Mouse (Mus musculus) liver, adult 2 months (tissue): ENCODE measurements around the gene Loxl3. TPM values are rescaled to one million over a fixed set of nuclear protein-coding genes. Genes with fewer than 3 reads are reported as not detected.

Source experiments
- DNase-seq: peaks from one replicate; pipeline ENCODE4 v3.0.0-alpha.2; 2011; ENCODE audit warnings: low read depth, low spot score; ENCODE audit errors: extremely low read depth
- H3K27ac ChIP-seq: fragments of 200-500 bp; replicated peaks from 2 replicates; pipeline ENCODE4 v1.5.1; 2012; ENCODE audit warnings: low read depth, mild to moderate bottlenecking, control low read depth, inconsistent platforms, low read length; ENCODE audit not compliant: insufficient read depth
- H3K27me3 ChIP-seq: fragments of 200-500 bp; 2 replicates; pipeline ENCODE4 v1.6.1; 2012; ENCODE audit warnings: mild to moderate bottlenecking, moderate library complexity, low read length, inconsistent platforms; ENCODE audit not compliant: control insufficient read depth, insufficient read depth
- H3K36me3 ChIP-seq: fragments of 200-500 bp; 2 replicates; pipeline ENCODE4 v1.6.1; 2012; ENCODE audit warnings: low read length, inconsistent platforms; ENCODE audit not compliant: control insufficient read depth, insufficient read depth
- H3K4me1 ChIP-seq: fragments of 200-500 bp; 2 replicates; pipeline ENCODE4 v1.6.1; 2011; ENCODE audit warnings: low read length; ENCODE audit not compliant: control insufficient read depth, insufficient read depth
- H3K4me3 ChIP-seq: fragments of 200-500 bp; 2 replicates; pipeline ENCODE4 v1.5.1; 2011; ENCODE audit warnings: low read depth, mild to moderate bottlenecking, control low read depth, low read length, moderate library complexity; ENCODE audit not compliant: insufficient read depth
- H3K79me2 ChIP-seq: fragments of 200-500 bp; 2 replicates; pipeline ENCODE4 v1.6.1; 2012; ENCODE audit warnings: inconsistent platforms, mild to moderate bottlenecking, low read length, moderate library complexity; ENCODE audit not compliant: control insufficient read depth, insufficient read depth
- H3K9ac ChIP-seq: fragments of 200-500 bp; 2 replicates; pipeline ENCODE4 v1.6.1; 2012; ENCODE audit warnings: low read depth, mild to moderate bottlenecking, control low read depth, inconsistent platforms, low read length
- CTCF ChIP-seq: fragments of 200-500 bp; IDR thresholded peaks from 2 replicates; pipeline ENCODE4 v1.5.1; 2011; ENCODE audit warnings: low read depth, low read length, control low read depth
- POLR2A ChIP-seq: fragments of 200-500 bp; IDR thresholded peaks from 2 replicates; pipeline ENCODE4 v1.6.1; 2011; ENCODE audit warnings: low read length, control low read depth; ENCODE audit not compliant: insufficient read depth; ENCODE audit errors: extremely low read depth
- WGBS: fragments of 180-500 bp; shearing (Covaris S2); methylation state at CpG from one replicate; pipeline ENCODE4 v1.1.7; 2018; 5-methylcytosine and 5-hydroxymethylcytosine counted together
- polyA plus RNA-seq: library from polyadenylated mRNA; depleted of rRNA; stranded (reverse); fragments of >200 nt; gene quantifications from 2 replicates; pipeline ENCODE4 v1.2.3, GENCODE M21; 2012
- total RNA-seq: library from RNA; depleted of rRNA; stranded (reverse); fragments of >200 nt; gene quantifications from 2 replicates; pipeline ENCODE4 v1.2.3, GENCODE M21; 2014

Gene Loxl3
- total and polyA plus RNA-seq, 2 experiments, result 1.1 to 1.3 TPM

DNA sequence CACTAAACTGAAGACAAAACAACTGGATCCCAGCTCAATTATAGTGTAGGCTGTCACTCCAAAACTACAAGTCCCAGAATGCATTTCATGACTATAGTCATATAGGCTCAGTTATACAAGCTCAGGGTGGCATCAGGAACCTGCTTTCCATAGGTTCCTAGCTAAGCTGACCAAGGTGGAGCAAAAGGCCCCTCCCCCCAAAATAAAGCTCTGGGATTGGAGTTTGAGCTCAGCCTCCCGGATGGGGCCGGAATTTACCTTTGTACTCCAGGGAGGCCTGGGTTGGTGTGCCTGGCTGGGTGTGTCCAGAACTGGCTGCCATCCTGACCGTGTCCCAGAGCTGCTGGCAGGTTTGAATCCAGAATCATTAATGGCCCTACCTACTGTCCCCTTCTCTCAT, 23.8 kb downstream of the Loxl3 start, which contains the start of gene Dqx1:
Gene Dqx1, plus strand, starts transcription at position 55 of the 400 bp plus-strand sequence.
- peak within 1 kb of the TSS; percentile 1; the same call in 1 of the 2 replicates for H3K4me3 ChIP-seq
- H3K9ac ChIP-seq, result no peak within 1 kb of the TSS; the same call in 1 of the 2 replicates
- H3K27me3 ChIP-seq, result no peaks in the 10 kb centered on the region
- 0 out of 2 replicates have a peak, but pooled peaks have one; percentile 25 for TF ChIP-seq POLR2A
- TF ChIP-seq CTCF, result no peak
- peaks cover 8% of the 10 kb centered on the region for H3K36me3 ChIP-seq
- H3K27ac ChIP-seq, result peak within 1 kb of the TSS; percentile 40
- 14% methylated on average over 3 of the region's 3 CpGs for WGBS
- DNase-seq, result peak; percentile 85
- peaks cover 17% of the 10 kb centered on the region; the same call in 1 of the 2 replicates for H3K79me2 ChIP-seq
- peaks cover 17% of the 10 kb centered on the region for H3K4me1 ChIP-seq

DNA sequence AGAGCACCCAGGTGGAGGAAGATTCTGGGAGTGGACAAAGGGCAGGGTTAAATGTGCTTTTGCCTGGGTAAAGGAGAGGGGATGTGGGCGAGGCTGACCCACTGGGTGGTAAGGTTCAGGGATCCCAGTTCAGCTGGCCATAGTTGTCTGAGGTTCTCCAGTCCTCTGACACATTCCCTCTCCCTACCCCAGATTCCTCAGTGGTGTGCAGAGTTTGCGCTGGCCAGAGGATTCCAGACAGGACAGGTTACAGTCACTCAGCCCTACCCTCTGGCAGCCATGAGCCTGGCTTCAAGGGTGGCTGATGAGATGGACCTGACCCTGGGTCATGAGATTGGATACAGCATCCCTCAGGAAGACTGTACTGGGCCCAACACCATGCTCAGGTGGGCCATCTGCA, 24.8 kb downstream of the Loxl3 start:
- Histone ChIP-seq H3K27me3 (no peaks in the 10 kb centered on the region), H3K9ac (no peak overlapping the region), H3K4me3 (no peak overlapping the region), H3K79me2 (peaks cover 14% of the 10 kb centered on the region; the same call in 1 of the 2 replicates), H3K27ac (peak overlapping the region; percentile 40; the same call in 1 of the 2 replicates), H3K36me3 (peaks cover 8% of the 10 kb centered on the region), H3K4me1 (peaks cover 12% of the 10 kb centered on the region)
- TF ChIP-seq POLR2A (no peak), CTCF (no peak)
- DNase-seq, result no peak
- 92% methylated on average over 2 of the region's 2 CpGs for WGBS

GRCm38 (mm10) chr6:83065995-83066394, 32.0 kb downstream of the Loxl3 start:
- 82% methylated on average over 8 of the region's 8 CpGs for WGBS

GRCm38 (mm10) chr6:83066441-83066840, 32.5 kb downstream of the Loxl3 start:
- Histone ChIP-seq H3K36me3 (no peaks in the 10 kb centered on the region), H3K4me3 (no peak overlapping the region), H3K27ac (no peak overlapping the region), H3K79me2 (no peaks in the 10 kb centered on the region), H3K27me3 (peaks cover 29% of the 10 kb centered on the region), H3K9ac (no peak overlapping the region), H3K4me1 (0 out of 2 replicates have a peak, but pooled peaks cover 1% of the 10 kb centered on the region)
- WGBS, result 84% methylated on average over 6 of the region's 6 CpGs
- no peak for DNase-seq
- TF ChIP-seq POLR2A (no peak), CTCF (no peak)

More at GRCm38 (mm10) chr6:83065995-83066394, 32.0 kb downstream of the Loxl3 start:
- no peaks in the 10 kb centered on the region for H3K79me2 ChIP-seq
- H3K27me3 ChIP-seq, result peaks cover 24% of the 10 kb centered on the region
- H3K36me3 ChIP-seq, result no peaks in the 10 kb centered on the region
- no peak overlapping the region for H3K9ac ChIP-seq
- no peak for TF ChIP-seq CTCF
- no peak for TF ChIP-seq POLR2A
- no peak overlapping the region for H3K27ac ChIP-seq
- H3K4me3 ChIP-seq, result no peak overlapping the region
- H3K4me1 ChIP-seq, result 0 out of 2 replicates have a peak, but pooled peaks cover 1% of the 10 kb centered on the region
- no peak for DNase-seq

- peaks cover 39% of the 10 kb centered on the region for H3K27me3 ChIP-seq
- no peak overlapping the region for H3K9ac ChIP-seq
- DNase-seq, result no peak
- H3K4me1 ChIP-seq, result 0 out of 2 replicates have a peak, but pooled peaks cover 1% of the 10 kb centered on the region
- TF ChIP-seq POLR2A, result no peak
- no peak for TF ChIP-seq CTCF
- no peaks in the 10 kb centered on the region for H3K36me3 ChIP-seq
- no peak overlapping the region for H3K27ac ChIP-seq
- WGBS, result 48% methylated on average over 8 of the region's 8 CpGs
- H3K4me3 ChIP-seq, result no peak overlapping the region
- no peaks in the 10 kb centered on the region for H3K79me2 ChIP-seq
Measured at GRCm38 (mm10) chr6:83068221-83068620, 34.2 kb downstream of the Loxl3 start.
